Mouse (Mus musculus): ENCODE results near the gene Cytl1. TPM values are rescaled to one million over a fixed set of nuclear protein-coding genes. Genes with fewer than 3 reads are reported as not detected.

The Cytl1 gene
- total and polyA plus RNA-seq, 2 experiments, result 0.09 TPM; not detected in 1

- no peak overlapping the region for H3K27ac ChIP-seq (replicated peaks; ENCODE audit: insufficient read depth, low read depth, low read length)
Observed at GRCm38 (mm10) chr5:37753366-37753765, 18.0 kb downstream of the Cytl1 start.

GRCm38 (mm10) chr5:37762046-37762445 lies 26.7 kb downstream of the Cytl1 start:
- Histone ChIP-seq H3K9ac (ENCODE audit: low read depth, low read length) (no peak overlapping the region), H3K27ac (replicated peaks; ENCODE audit: insufficient read depth, low read depth, low read length) (no peak overlapping the region), H3K36me3 (ENCODE audit: control insufficient read depth, insufficient read depth, low read length) (no peaks in the 10 kb centered on the region), H3K79me2 (ENCODE audit: control insufficient read depth, insufficient read depth, low read length) (no peaks in the 10 kb centered on the region), H3K27me3 (ENCODE audit: control insufficient read depth, insufficient read depth, low read length) (no peaks in the 10 kb centered on the region), H3K4me1 (ENCODE audit: control insufficient read depth, insufficient read depth, low read length) (no peaks in the 10 kb centered on the region), H3K4me3 (ENCODE audit: insufficient read depth, low read depth, low read length) (no peak overlapping the region)
- TF ChIP-seq POLR2A (IDR thresholded peaks at IDR 0.05; ENCODE audit: extremely low read depth, insufficient read depth, low read length) (no peak), CTCF (IDR thresholded peaks at IDR 0.05; ENCODE audit: low read depth, low read length) (no peak)
- 91% methylated on average over 3 of the region's 3 CpGs for WGBS
- DNase-seq (ENCODE audit: extremely low read depth, low read depth, low spot score), result no peak

More at GRCm38 (mm10) chr5:37753366-37753765, 18.0 kb downstream of the Cytl1 start:
- Histone ChIP-seq H3K4me1 (ENCODE audit: control insufficient read depth, insufficient read depth, low read length) (no peaks in the 10 kb centered on the region), H3K36me3 (ENCODE audit: control insufficient read depth, insufficient read depth, low read length) (no peaks in the 10 kb centered on the region), H3K79me2 (ENCODE audit: control insufficient read depth, insufficient read depth, low read length) (no peaks in the 10 kb centered on the region), H3K9ac (ENCODE audit: low read depth, low read length) (no peak overlapping the region), H3K27me3 (ENCODE audit: control insufficient read depth, insufficient read depth, low read length) (no peaks in the 10 kb centered on the region), H3K4me3 (ENCODE audit: insufficient read depth, low read depth, low read length) (no peak overlapping the region)
- 69% methylated on average over 7 of the region's 7 CpGs for WGBS
- TF ChIP-seq CTCF (IDR thresholded peaks at IDR 0.05; ENCODE audit: low read depth, low read length) (no peak), POLR2A (IDR thresholded peaks at IDR 0.05; ENCODE audit: extremely low read depth, insufficient read depth, low read length) (no peak)
- no peak for DNase-seq (ENCODE audit: extremely low read depth, low read depth, low spot score)

- Histone ChIP-seq H3K4me3 (ENCODE audit: insufficient read depth, low read depth, low read length) (no peak overlapping the region), H3K79me2 (ENCODE audit: control insufficient read depth, insufficient read depth, low read length) (no peaks in the 10 kb centered on the region), H3K27me3 (ENCODE audit: control insufficient read depth, insufficient read depth, low read length) (no peaks in the 10 kb centered on the region), H3K4me1 (ENCODE audit: control insufficient read depth, insufficient read depth, low read length) (no peaks in the 10 kb centered on the region), H3K36me3 (ENCODE audit: control insufficient read depth, insufficient read depth, low read length) (no peaks in the 10 kb centered on the region), H3K9ac (ENCODE audit: low read depth, low read length) (no peak overlapping the region), H3K27ac (replicated peaks; ENCODE audit: insufficient read depth, low read depth, low read length) (no peak overlapping the region)
- 88% methylated on average over 8 of the region's 8 CpGs for WGBS
- no peak for TF ChIP-seq POLR2A (IDR thresholded peaks at IDR 0.05; ENCODE audit: extremely low read depth, insufficient read depth, low read length)
- TF ChIP-seq CTCF (IDR thresholded peaks at IDR 0.05; ENCODE audit: low read depth, low read length), result no peak
- no peak for DNase-seq (ENCODE audit: extremely low read depth, low read depth, low spot score)
Observed at GRCm38 (mm10) chr5:37765851-37766250, 30.5 kb downstream of the Cytl1 start.

GRCm38 (mm10) chr5:37767231-37767630 lies 31.9 kb downstream of the Cytl1 start:
- no peak overlapping the region for H3K4me3 ChIP-seq (ENCODE audit: insufficient read depth, low read depth, low read length)
- H3K27me3 ChIP-seq (ENCODE audit: control insufficient read depth, insufficient read depth, low read length), result no peaks in the 10 kb centered on the region
- no peaks in the 10 kb centered on the region for H3K4me1 ChIP-seq (ENCODE audit: control insufficient read depth, insufficient read depth, low read length)
- no peak overlapping the region for H3K27ac ChIP-seq (replicated peaks; ENCODE audit: insufficient read depth, low read depth, low read length)
- no peaks in the 10 kb centered on the region for H3K36me3 ChIP-seq (ENCODE audit: control insufficient read depth, insufficient read depth, low read length)
- 81% methylated on average over 5 of the region's 5 CpGs for WGBS
- DNase-seq (ENCODE audit: extremely low read depth, low read depth, low spot score), result no peak
- no peaks in the 10 kb centered on the region for H3K79me2 ChIP-seq (ENCODE audit: control insufficient read depth, insufficient read depth, low read length)
- TF ChIP-seq CTCF (IDR thresholded peaks at IDR 0.05; ENCODE audit: low read depth, low read length), result no peak
- H3K9ac ChIP-seq (ENCODE audit: low read depth, low read length), result no peak overlapping the region

GRCm38 (mm10) chr5:37769031-37769430 lies 33.7 kb downstream of the Cytl1 start:
- DNase-seq (ENCODE audit: extremely low read depth, low read depth, low spot score), result no peak
- H3K4me3 ChIP-seq (ENCODE audit: insufficient read depth, low read depth, low read length), result no peak overlapping the region
- H3K27ac ChIP-seq (replicated peaks; ENCODE audit: insufficient read depth, low read depth, low read length), result no peak overlapping the region
- H3K4me1 ChIP-seq (ENCODE audit: control insufficient read depth, insufficient read depth, low read length), result no peaks in the 10 kb centered on the region
- no peak overlapping the region for H3K9ac ChIP-seq (ENCODE audit: low read depth, low read length)
- H3K36me3 ChIP-seq (ENCODE audit: control insufficient read depth, insufficient read depth, low read length), result no peaks in the 10 kb centered on the region
- TF ChIP-seq POLR2A (IDR thresholded peaks at IDR 0.05; ENCODE audit: extremely low read depth, insufficient read depth, low read length) (no peak), CTCF (IDR thresholded peaks at IDR 0.05; ENCODE audit: low read depth, low read length) (no peak)
- WGBS, result 13% methylated on average over 5 of the region's 5 CpGs
- no peaks in the 10 kb centered on the region for H3K27me3 ChIP-seq (ENCODE audit: control insufficient read depth, insufficient read depth, low read length)
- H3K79me2 ChIP-seq (ENCODE audit: control insufficient read depth, insufficient read depth, low read length), result no peaks in the 10 kb centered on the region

- Histone ChIP-seq H3K9ac (ENCODE audit: low read depth, low read length) (no peak overlapping the region), H3K27me3 (ENCODE audit: control insufficient read depth, insufficient read depth, low read length) (no peaks in the 10 kb centered on the region), H3K4me1 (ENCODE audit: control insufficient read depth, insufficient read depth, low read length) (no peaks in the 10 kb centered on the region), H3K79me2 (ENCODE audit: control insufficient read depth, insufficient read depth, low read length) (no peaks in the 10 kb centered on the region), H3K27ac (replicated peaks; ENCODE audit: insufficient read depth, low read depth, low read length) (no peak overlapping the region), H3K4me3 (ENCODE audit: insufficient read depth, low read depth, low read length) (no peak overlapping the region), H3K36me3 (ENCODE audit: control insufficient read depth, insufficient read depth, low read length) (no peaks in the 10 kb centered on the region)
- no peak for DNase-seq (ENCODE audit: extremely low read depth, low read depth, low spot score)
- TF ChIP-seq CTCF (IDR thresholded peaks at IDR 0.05; ENCODE audit: low read depth, low read length) (no peak), POLR2A (IDR thresholded peaks at IDR 0.05; ENCODE audit: extremely low read depth, insufficient read depth, low read length) (no peak)
- WGBS, result 85% methylated on average over 6 of the region's 6 CpGs
Observed at GRCm38 (mm10) chr5:37770870-37771269, 35.6 kb downstream of the Cytl1 start.
